Mouse (Mus musculus) embryonic fibroblast, embryonic 13.5 days (primary cell): ENCODE measurements around the gene Lmntd2.

Experiments used
- CTCF ChIP-seq: IDR thresholded peaks from 2 replicates; pipeline ENCODE4 v1.5.1; 2011; ENCODE audit warnings: mild to moderate bottlenecking, control low read depth, low read length, moderate library complexity, borderline replicate concordance; ENCODE audit not compliant: insufficient read depth
- POLR2A ChIP-seq: IDR thresholded peaks from 2 replicates; pipeline ENCODE4 v1.6.1; 2011; ENCODE audit warnings: low read depth, mild to moderate bottlenecking, control low read depth, low read length, moderate library complexity

GRCm38 (mm10) chr7:141217343-141218013 is 3.6 kb upstream of the Lmntd2 start:
- no peak for TF ChIP-seq CTCF
- no peak; the same call in none of the 2 replicates for TF ChIP-seq POLR2A
